Mouse (Mus musculus) kidney, embryonic 15.5 days (tissue): Measurements from ENCODE around the gene Fignl2. TPM values are rescaled to one million over a fixed set of nuclear protein-coding genes. Genes with fewer than 3 reads are reported as not detected.
"Not testable (repeated sequence)": the region's sequence is repeated elsewhere in the genome, so short reads cannot be mapped to it uniquely, and the experiment has no call there.

Source experiments
- ATAC-seq: fragments of 200-750 bp; cut with Nextera tagmentation; replicated peaks from 2 replicates; pipeline ENCODE4 v1.8.0; 2017; ENCODE audit warnings: moderate TSS enrichment; ENCODE audit not compliant: low FRiP score
- H3K27ac ChIP-seq: fragments of 300-500 bp; sonication (generic); 2 replicates; pipeline ENCODE4 v1.5.1; 2015; ENCODE audit warnings: mild to moderate bottlenecking, inconsistent platforms
- H3K27me3 ChIP-seq: fragments of 300-500 bp; sonication (generic); 2 replicates; pipeline ENCODE4 v1.6.1; 2015; ENCODE audit warnings: inconsistent platforms
- H3K36me3 ChIP-seq: fragments of 300-500 bp; sonication (generic); 2 replicates; pipeline ENCODE4 v1.6.1; 2015; ENCODE audit warnings: inconsistent platforms
- H3K4me1 ChIP-seq: fragments of 300-500 bp; sonication (generic); 2 replicates; pipeline ENCODE4 v1.6.1; 2015; ENCODE audit warnings: inconsistent platforms
- H3K4me2 ChIP-seq: fragments of 300-500 bp; sonication (generic); 2 replicates; pipeline ENCODE4 v1.6.1; 2015; ENCODE audit warnings: moderate library complexity, mild to moderate bottlenecking, inconsistent platforms
- H3K4me3 ChIP-seq: fragments of 300-500 bp; sonication (generic); replicated peaks from 2 replicates; pipeline ENCODE4 v1.5.1; 2015; ENCODE audit warnings: mild to moderate bottlenecking, inconsistent platforms
- H3K9ac ChIP-seq: fragments of 300-500 bp; sonication (generic); 2 replicates; pipeline ENCODE4 v1.6.1; 2015; ENCODE audit warnings: mild to moderate bottlenecking, inconsistent platforms
- H3K9me3 ChIP-seq: fragments of 300-500 bp; sonication (generic); replicated peaks from 2 replicates; pipeline ENCODE4 v1.6.1; 2016; ENCODE audit warnings: inconsistent platforms
- WGBS: fragments of 180-500 bp; shearing (Covaris S2); methylation state at CpG from one replicate; pipeline ENCODE4 v1.1.7; 2015; ENCODE audit warnings: mixed read lengths; 5-methylcytosine and 5-hydroxymethylcytosine counted together
- polyA plus RNA-seq: library from polyadenylated mRNA; unstranded; fragments of >200 nt; fragmentation: Nextera tagmentation; extraction: Ambion mirVana; gene quantifications from 2 replicates; pipeline ENCODE4 v1.2.1, GENCODE M21; 2015

Gene Fignl2
- 0.22 and 0.44 TPM in 2 replicates for polyA plus RNA-seq

DNA sequence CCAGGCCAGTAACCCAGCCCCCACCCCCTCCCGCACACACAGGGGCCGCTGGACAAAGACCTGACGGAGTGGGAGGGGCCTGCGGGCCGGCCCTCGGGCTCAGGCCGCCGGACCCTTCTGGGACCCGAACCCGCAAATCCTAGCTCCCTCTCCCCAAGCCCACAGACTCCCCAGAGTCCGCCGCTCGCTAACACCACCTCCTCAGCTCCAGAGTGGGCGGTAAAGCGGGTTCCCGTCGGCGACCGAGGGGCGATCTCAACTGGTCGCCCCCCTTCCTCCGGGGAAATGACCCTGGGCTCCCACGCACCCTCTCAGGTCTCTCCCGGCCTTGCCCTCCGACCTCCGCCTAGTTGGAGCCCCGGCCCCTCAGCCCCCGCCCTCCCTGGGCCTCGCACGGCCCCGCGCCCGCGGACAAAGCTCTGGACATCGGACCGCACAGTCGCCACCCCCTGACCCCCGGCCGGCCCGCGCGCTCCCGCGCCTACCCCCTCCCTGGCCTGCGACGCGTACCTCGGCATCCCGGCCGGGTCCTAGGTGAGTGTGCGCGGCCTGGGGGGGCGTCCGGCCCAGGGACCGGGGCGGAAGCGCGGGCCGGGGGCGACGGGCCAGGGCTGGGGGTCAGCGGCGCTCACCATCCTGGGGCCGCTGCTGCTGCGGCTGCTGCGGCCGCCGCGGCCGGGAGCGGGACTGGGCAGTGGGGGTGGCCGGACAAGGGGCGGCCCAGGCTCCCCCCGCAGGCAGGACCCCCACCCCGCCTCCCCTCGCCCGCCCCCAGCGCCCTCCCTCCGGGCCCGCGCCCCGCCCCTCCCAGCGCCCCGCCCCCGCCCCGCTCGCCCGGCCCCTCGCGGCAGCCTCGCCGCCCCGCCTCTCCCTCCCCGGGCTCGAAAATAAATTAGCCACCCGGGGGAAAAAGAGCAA, at the start of gene Fignl2:
Gene Fignl2 (minus strand): TSS at position 755 of the 918 bp plus-strand sequence.
- peaks cover 79% of the 10 kb centered on the region for H3K4me1 ChIP-seq
- H3K36me3 ChIP-seq, result no peaks in the 10 kb centered on the region
- peak; percentile 52 for ATAC-seq
- H3K27ac ChIP-seq, result peak within 1 kb of the TSS; percentile 98
- H3K4me3 ChIP-seq, result peak within 1 kb of the TSS; percentile 88
- 1% methylated on average over 83 of the region's 96 CpGs for WGBS
- H3K4me2 ChIP-seq, result peak within 1 kb of the TSS; percentile 81
- H3K27me3 ChIP-seq, result 0 out of 2 replicates have a peak, but pooled peaks cover 6% of the 10 kb centered on the region
- no peaks in the 10 kb centered on the region for H3K9me3 ChIP-seq
- peak within 1 kb of the TSS; percentile 92 for H3K9ac ChIP-seq

DNA sequence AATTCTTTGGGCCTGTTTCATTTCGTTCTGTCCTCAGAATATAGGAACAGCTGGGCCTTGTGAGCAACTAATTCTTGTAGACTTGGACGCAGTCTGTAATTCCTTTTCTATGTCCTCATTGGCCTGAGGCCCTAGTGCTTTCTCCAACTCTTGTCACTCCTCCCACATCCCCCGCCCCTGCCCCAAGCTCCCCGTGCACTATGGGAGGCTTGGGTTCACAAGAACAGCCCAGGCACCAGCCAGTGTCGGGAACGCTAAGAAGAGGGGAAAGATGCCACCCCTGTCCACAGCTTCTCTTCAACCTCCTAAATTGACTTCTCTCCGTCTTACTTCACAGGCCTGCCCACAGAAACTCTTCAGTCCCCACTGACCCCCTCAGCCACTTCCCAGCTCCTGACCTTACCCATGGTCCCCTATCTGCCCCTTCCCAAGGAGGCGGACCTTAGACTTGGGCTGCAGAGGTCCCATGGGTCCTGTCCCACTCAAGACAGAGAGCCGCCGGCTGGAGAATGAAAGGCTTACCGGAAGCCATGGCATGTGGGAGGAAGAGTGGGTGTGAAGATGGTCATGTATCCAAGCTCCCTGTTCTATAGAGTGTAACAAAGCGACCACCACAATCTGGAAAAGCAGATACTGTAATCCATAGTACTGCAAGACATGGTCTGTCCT, 48.6 kb upstream of the Fignl2 start:
- H3K4me2 ChIP-seq, result no peak overlapping the region
- peaks cover 48% of the 10 kb centered on the region for H3K4me1 ChIP-seq
- no peak overlapping the region for H3K9ac ChIP-seq
- H3K4me3 ChIP-seq, result no peak overlapping the region
- no peaks in the 10 kb centered on the region for H3K9me3 ChIP-seq
- no peaks in the 10 kb centered on the region for H3K36me3 ChIP-seq
- no peak; the same call in 1 of the 2 replicates for ATAC-seq
- H3K27ac ChIP-seq, result peak overlapping the region; percentile 74
- H3K27me3 ChIP-seq, result peaks cover 35% of the 10 kb centered on the region
- 60% methylated on average over 12 of the region's 12 CpGs for WGBS

- H3K4me1 ChIP-seq, result peaks cover 34% of the 10 kb centered on the region
- WGBS, result 85% methylated on average over 6 of the region's 6 CpGs
- H3K27ac ChIP-seq, result no peak overlapping the region
Measured at GRCm38 (mm10) chr15:101125561-101125960, 47.2 kb upstream of the Fignl2 start.

DNA sequence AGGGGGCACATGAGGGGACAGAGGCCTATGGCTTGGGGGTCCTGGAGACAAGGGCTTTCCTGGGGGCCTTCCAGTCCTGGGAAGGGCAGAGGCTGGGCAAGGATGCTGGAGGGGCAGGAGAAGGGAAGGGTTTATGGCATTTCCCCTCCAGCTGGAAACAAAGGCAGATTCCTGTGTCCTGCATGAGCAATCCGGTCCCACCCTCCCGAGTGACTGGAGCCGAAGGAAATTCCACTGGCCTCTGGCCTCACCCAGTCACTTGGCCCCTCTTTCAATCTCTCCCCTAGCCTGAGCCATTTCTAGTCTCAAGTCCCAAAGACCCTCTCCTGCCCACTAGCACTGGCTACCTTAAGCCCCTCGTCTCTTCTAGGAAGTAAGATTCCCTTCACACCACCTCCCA, 44.8 kb upstream of the Fignl2 start:
- Histone ChIP-seq H3K36me3 (no peaks in the 10 kb centered on the region), H3K4me1 (peaks cover 29% of the 10 kb centered on the region), H3K9me3 (no peaks in the 10 kb centered on the region), H3K4me3 (no peak overlapping the region), H3K4me2 (no peak overlapping the region), H3K9ac (no peak overlapping the region), H3K27ac (peak overlapping the region; percentile 60), H3K27me3 (peaks cover 10% of the 10 kb centered on the region; the same call in 1 of the 2 replicates)
- WGBS, result 24% methylated on average over 4 of the region's 4 CpGs
- no peak for ATAC-seq

More at GRCm38 (mm10) chr15:101125561-101125960, 47.2 kb upstream of the Fignl2 start:
- Histone ChIP-seq H3K36me3 (no peaks in the 10 kb centered on the region), H3K9ac (no peak overlapping the region), H3K4me2 (no peak overlapping the region), H3K27me3 (peaks cover 30% of the 10 kb centered on the region), H3K9me3 (no peaks in the 10 kb centered on the region), H3K4me3 (no peak overlapping the region)
- no peak for ATAC-seq

- H3K4me1 ChIP-seq, result peaks cover 21% of the 10 kb centered on the region
- no peak overlapping the region for H3K4me2 ChIP-seq
- H3K36me3 ChIP-seq, result no peaks in the 10 kb centered on the region
- WGBS, result 25% methylated on average over 2 of the region's 2 CpGs
- H3K9ac ChIP-seq, result no peak overlapping the region
- peaks cover 2% of the 10 kb centered on the region; the same call in 1 of the 2 replicates for H3K27me3 ChIP-seq
- H3K27ac ChIP-seq, result no peak overlapping the region; the same call in 1 of the 2 replicates
- no peaks in the 10 kb centered on the region for H3K9me3 ChIP-seq
- ATAC-seq, result no peak
- no peak overlapping the region for H3K4me3 ChIP-seq
Measured at GRCm38 (mm10) chr15:101122290-101122589, 43.9 kb upstream of the Fignl2 start.

DNA sequence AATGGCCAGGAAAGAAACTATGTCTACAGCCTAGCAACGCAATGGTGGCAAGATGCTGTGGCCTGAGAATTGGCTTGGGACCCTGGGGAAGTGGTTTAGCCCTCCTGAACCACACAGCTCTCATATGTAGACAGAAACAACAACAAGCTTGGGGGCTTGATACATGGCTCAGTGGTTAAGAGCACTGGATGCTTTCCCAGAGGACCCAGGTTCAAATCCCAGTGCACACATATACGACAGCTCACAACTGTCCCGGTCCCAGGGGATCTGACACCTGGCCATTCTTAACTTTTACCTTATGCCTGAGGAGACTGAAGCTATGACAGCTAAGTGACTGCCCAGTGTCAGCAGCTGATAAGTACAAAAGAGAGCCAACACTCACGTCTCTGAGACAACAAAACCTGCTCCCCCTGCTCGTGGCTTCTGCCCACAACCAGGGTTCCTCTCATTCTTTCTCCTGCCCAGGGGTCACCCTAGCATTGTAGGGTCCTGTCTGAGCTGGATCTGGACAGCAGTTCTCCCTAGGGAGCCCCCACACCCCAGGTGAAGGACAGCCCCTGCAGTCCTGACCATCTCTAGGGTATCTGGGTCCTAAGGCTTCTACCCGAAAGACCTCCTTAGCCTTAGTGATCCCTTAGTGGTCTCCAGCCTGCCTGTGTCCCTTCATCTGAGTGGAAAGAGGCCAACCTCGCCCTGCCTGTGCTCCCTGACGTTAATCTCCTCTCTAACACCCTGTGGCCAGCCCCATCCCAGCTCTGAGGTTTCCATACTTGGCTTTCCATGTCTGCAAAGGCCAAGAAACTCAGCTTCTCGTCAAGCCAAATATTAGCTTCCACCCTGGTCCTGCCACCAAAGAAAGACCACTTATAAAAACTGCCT, 43.3 kb upstream of the Fignl2 start:
- 81% methylated on average over 9 of the region's 9 CpGs for WGBS

DNA sequence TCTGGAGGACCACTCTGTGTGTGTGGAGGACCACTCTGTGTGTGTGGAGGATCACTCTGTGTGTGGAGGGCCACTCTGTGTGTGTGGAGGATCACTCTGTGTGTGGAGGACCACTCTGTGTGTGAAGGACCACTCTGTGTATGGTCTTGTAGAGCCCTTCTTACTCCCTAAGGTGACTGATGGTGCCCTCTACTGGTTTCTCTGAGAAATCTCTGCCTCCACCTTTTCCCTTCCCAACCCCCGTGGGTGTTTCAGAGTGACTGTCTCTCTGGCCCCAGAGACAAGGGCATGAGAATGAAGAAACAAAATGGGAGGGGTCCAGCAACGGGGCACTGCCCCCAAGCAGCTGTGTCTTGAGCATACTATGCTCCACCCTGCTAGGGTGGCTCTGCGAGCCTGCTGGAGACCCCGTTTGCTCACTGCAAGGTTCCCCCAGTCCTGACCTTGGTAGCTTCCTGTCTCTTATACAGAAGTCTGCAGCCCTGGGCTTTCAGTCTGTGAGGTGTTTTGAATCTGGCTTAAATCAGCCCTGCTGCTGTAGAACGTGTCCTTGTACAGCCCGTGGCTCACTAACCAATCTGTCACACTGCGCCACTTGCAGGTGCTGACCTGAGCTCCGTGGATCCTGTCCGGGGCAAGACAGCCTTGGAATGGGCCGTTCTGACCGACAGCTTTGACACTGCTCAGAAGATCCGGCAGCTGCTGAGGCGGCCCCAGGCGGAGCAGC, 40.2 kb upstream of the Fignl2 start:
- Histone ChIP-seq H3K9me3 (no peaks in the 10 kb centered on the region), H3K9ac (no peak overlapping the region), H3K27ac (no peak overlapping the region), H3K4me2 (no peak overlapping the region), H3K27me3 (no peaks in the 10 kb centered on the region), H3K36me3 (no peaks in the 10 kb centered on the region), H3K4me3 (no peak overlapping the region), H3K4me1 (peaks cover 16% of the 10 kb centered on the region)
- 62% methylated on average over 14 of the region's 14 CpGs for whole genome bisulfite sequencing
- no peak for ATAC-seq

More for the DNA sequence above, 43.3 kb upstream of the Fignl2 start:
- H3K4me1 ChIP-seq, result peaks cover 16% of the 10 kb centered on the region
- no peak overlapping the region for H3K27ac ChIP-seq
- H3K4me2 ChIP-seq, result no peak overlapping the region
- no peak overlapping the region for H3K9ac ChIP-seq
- no peak overlapping the region for H3K4me3 ChIP-seq
- H3K36me3 ChIP-seq, result no peaks in the 10 kb centered on the region
- H3K9me3 ChIP-seq, result no peaks in the 10 kb centered on the region
- no peaks in the 10 kb centered on the region for H3K27me3 ChIP-seq
- ATAC-seq, result no peak

GRCm38 (mm10) chr15:101115511-101116110, 37.2 kb upstream of the Fignl2 start, which contains the start of gene Ankrd33:
TSS of gene Ankrd33 (plus strand) at chr15:101115755.
- H3K9me3 ChIP-seq, result no peaks in the 10 kb centered on the region
- 76% methylated on average over 5 of the region's 5 CpGs for WGBS
- no peak within 1 kb of the TSS for H3K27ac ChIP-seq
- no peak within 1 kb of the TSS for H3K9ac ChIP-seq
- H3K4me3 ChIP-seq, result no peak within 1 kb of the TSS
- H3K4me2 ChIP-seq, result no peak within 1 kb of the TSS
- ATAC-seq, result no peak
- no peaks in the 10 kb centered on the region for H3K36me3 ChIP-seq
- peaks cover 16% of the 10 kb centered on the region for H3K4me1 ChIP-seq
- peaks cover 2% of the 10 kb centered on the region; the same call in 1 of the 2 replicates for H3K27me3 ChIP-seq

- not testable (repeated sequence) for ATAC-seq, H3K27ac ChIP-seq
- WGBS, result 90% methylated on average over 2 of the region's 2 CpGs
Measured at GRCm38 (mm10) chr15:101113778-101114177, 35.4 kb upstream of the Fignl2 start.

DNA sequence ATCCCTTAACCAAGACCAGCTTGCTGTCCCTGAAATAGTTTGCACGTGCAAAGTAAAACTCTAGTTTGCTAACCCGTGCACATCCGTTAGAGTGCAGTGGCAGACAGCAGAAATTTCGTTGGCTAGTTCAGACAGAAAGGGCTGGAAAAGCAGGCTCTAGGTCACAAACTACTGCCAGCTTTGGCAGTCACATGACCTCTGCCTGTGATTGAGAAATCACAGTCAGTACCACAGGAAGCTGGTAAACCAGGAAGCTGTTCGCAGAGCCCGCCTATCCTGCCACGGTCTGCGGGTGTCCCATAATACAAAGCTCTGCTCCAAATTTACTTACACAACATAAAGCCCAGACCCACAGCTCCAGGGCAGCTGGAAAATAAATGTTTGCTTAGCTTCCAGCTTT, 34.8 kb upstream of the Fignl2 start:
- Histone ChIP-seq H3K4me1 (no peaks in the 10 kb centered on the region), H3K4me2 (no peak overlapping the region), H3K9me3 (no peaks in the 10 kb centered on the region), H3K27me3 (peaks cover 6% of the 10 kb centered on the region; the same call in 1 of the 2 replicates), H3K36me3 (no peaks in the 10 kb centered on the region), H3K4me3 (no peak overlapping the region), H3K9ac (no peak overlapping the region), H3K27ac (peak overlapping the region; percentile 56; the same call in 1 of the 2 replicates)
- WGBS, result 72% methylated on average over 8 of the region's 8 CpGs
- no peak for ATAC-seq

More at GRCm38 (mm10) chr15:101113778-101114177, 35.4 kb upstream of the Fignl2 start:
- H3K4me2 ChIP-seq, H3K9ac ChIP-seq, H3K9me3 ChIP-seq, H3K4me1 ChIP-seq, H3K36me3 ChIP-seq, H3K27me3 ChIP-seq, H3K4me3 ChIP-seq: not testable (repeated sequence)
